Mouse (Mus musculus) right cerebral cortex, postnatal 10 days (tissue): ENCODE measurements at regions not wholly inside any gene's neighbourhood (a gene's known extent, or its start where the extent isn't known, plus 50 kb on each side); places are given as distances from the start of the nearest gene placed in this dataset.

ENCODE experiments used
- DNase-seq, 2 experiments: peaks; one replicate each; pipeline ENCODE4 v3.0.0; 2021; ENCODE audit warnings: low spot score in 2 of 2

DNA sequence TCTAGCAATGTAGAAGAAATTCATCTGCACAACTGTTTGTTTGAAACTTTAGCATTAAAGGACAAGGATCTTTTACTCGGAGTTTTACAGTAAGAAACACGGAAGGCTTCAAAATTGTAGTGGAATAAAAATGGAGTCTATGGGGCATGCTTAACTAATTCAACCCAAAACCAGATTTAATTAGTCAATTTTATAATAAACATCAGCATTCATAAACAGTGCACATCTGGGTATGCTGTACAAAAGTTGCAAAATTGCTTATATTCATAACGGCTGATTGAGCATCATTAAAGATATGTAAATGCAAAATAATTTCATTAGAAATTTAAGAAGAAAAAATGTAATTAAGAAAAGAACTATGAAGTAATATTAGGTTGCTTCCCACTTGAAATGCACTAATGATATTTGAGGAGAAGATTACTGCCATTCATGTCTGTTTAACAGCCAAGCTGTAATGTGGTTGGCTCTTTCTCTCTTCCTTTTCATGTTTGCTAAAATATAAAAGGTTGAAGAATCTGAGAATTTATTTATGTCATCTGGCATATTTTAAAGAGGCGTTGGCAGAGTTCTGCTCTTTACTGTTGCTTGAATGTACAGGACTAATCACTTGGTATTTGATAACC, 1037.3 kb downstream of the Fam181b start:
- no peak for DNase-seq

DNA sequence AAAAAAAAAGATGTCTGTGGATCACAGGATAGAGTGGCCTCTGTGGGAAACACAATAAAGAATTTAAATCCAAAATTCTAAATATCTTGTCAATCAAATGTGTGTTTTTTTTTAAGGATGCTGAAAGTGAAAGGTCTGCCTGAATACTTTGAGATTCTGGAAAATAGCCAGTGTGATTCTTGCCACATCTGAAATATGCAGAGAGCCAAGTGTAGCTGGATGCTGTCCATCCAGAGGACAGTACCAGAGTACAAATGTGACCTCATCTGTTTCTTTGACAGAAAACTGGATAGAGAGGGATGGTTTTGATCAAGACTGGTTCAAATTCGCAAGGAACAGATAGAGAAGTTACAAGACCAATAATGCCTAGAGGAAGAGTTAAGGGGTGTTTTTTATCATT, 1044.1 kb downstream of the Fam181b start:
- DNase-seq: no peak

DNA sequence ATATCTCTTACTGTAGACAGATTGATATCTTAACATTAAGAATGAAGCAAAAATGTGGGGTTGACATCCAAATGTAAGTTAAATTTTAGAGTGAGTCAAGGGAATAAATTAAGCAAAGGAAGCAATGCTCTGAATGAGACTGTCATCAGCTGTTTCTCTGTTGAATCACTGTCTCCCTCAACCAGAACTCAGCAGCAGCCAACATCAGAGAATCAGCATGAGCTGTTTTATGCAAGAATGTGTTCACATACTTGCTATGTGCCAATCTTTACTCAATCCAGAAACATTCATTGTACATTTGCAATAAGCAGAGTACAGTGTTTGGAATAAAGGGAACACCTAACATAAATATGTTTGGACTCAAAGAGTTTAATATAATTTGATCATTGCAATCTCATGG, 1074.6 kb downstream of the Fam181b start:
- DNase-seq: peak in 1 of 2 experiments; percentile 19

DNA sequence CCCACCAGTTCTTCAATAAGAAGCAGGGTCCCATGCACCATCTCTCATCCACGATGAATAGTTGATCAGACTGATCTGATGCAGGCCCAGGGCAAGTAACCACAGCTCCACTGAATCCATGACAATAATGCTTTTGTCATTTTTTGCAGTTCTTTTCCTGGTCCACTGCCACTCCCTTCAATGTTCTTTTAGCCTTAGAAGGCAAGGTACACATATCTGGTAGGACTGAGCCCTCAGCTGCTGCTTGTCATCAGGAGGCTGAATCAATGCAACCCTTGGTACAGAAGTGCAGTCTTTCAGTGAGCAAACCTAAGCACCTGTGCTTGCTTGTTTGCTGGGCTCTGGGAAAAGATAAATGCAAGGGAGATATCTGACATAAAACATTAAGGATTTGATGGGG, 1075.8 kb downstream of the Fam181b start:
- no peak for DNase-seq

DNA sequence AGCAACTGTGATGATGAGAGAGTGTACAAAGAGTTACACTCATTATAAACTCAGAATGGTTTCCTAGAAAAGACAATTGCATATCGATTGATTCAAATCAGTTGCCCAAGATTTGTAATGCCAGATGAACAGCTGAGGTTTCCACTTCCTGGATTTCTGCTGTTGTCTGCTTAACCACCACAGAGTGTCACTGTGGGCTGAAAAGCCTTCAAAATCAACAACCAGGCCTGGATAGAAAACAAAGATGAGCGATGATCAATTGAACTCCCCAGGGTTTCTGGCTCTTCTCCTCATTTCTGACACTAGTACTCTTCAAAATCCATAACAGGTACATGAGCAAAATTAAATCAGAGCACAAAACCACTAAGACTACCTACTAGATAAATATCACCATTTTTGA, 1100.4 kb downstream of the Fam181b start:
- peak; percentile 15 to 17 for DNase-seq

DNA sequence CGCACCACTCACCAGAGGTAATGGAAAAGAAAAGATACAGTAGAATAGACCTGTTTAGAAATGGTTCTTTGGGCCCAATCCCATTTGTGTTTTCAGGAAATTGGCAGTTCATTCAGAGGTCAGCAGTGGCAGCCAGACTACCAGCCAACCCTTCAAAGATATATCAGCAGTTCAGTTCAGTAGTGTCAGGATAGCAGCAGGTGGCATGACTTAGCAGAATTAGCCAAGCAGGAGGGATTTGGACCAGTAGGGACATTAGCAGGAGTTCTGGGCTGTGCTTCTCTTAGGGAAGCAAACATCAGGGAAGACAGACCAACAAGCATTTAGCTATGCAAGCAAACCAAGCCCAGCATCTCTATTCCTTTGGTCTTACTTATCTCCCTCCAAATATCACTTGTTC, 1132.7 kb downstream of the Fam181b start:
- DNase-seq: no peak

DNA sequence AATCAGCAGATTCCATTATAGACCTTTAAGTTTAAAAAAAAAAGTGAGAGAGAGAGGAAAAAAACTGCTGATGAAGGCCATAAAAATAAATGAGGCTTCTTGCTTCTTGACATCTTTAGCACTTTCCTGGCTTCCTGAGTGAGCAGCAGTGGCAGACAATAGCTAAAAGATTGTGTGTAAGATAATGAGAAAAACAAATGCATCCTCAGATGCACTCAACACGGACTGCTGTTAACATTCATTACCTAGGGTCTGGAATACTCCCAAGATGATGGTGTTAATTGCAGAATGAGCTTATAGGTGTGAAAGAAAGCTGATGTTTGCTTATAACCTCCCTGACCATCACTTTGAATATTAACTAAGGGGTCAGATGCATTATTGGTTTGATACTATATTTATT, 1147.8 kb downstream of the Fam181b start:
- DNase-seq: no peak

DNA sequence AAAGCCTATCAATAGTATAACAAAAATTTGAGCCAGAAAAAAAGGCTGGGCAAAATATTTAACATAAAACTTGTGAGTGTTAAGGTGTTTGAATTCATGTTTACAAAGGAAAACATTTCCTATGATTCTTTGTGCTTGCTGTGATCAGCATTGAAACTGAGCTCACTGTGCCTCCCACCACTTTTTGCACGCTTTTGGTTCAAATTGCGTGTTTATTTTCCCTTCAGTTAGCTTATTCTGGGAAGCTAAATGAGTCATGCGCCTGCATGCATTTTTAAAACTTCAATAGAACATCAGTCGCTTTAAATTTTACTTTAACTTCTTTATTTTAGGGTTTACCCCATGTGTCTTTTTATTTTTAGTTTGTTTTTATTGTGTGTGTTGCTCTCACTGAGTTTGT, 1154.0 kb downstream of the Fam181b start:
- peak; percentile 21 to 29 for DNase-seq

DNA sequence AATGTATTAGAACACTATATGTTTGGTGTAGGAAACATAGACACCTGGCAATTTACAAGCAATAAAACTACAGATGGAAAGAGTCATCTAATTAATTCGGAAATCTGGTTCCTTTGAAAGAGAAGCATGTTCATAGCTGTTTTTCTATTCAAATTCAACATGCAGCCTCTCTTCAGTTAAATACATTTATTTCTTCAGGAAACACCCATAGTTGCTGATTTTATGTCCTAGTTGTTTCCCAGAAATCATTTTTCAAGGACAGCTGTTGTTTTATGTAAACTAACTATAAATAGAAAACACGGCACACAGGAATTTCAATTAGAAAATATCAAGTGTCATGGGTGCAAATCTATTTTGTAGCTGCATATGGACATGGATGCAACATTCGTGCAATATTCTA, 1169.8 kb downstream of the Fam181b start:
- DNase-seq: no peak

DNA sequence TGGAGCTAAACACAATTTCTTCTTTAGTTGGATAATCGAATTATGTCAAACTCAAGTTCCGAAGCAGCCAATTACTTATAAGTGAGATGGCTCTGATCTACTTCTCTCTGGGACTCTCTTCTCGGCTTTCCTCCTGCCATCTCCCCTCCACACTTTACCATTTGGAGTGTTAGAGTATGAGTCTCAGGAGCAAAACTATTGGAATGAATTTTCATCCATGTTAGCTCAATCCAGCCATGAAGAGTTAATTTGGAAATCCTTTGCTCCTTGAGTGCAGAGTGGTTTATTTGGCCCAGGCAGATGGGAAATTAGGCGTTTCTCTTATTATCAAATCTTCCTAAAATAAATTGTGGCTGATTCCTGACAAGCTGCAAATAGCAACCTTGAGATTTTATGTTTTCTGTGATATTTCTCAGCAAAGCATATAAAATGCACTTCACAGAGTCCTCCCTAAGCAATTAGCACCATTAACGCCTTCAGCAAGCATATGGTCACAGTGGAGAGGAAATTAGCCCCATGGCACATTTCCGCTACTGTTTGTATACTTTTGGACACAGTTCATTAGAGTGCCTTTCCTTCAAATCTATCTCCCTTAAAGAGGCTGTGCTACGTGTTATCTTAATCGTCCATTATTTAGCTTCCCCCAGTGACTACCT, 1189.1 kb downstream of the Fam181b start:
- DNase-seq: no peak

DNA sequence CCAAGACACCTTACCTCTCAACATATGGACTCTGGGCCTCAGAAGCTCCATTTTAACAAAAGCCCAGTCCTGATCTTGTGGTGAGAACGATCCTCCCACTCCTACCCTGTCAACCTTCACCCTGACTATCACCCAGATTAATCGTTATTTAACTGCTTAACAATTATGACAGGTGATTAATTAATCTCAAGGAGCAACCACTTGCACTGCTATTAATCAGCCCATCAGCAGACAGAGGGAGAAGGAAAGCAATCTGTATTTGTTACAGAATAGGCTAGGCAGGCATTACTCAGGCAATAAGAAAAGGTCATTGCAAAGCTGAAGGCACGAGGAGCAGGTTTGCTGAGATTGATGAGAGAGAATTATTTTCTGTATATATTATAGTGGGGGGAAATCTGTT, 1201.9 kb downstream of the Fam181b start:
- DNase-seq: no peak

DNA sequence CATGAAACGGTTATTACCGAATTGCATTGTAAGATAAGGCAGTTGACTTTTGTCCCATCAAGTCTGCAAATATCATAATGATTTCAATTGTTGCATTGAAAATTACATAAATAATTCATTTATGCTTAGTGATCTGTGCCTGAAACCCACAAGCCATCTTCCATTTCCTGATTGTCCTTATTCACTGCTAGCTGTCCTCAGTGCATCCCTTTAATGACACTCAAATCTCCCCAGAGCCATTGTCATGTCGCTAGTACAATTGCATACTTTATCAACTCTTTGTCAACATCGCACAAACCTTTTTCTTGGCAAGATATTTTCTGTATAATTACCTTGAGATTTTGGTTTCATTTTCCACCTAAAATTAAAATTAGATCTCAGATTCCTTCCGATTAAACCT, 1202.3 kb downstream of the Fam181b start:
- DNase-seq: no peak

DNA sequence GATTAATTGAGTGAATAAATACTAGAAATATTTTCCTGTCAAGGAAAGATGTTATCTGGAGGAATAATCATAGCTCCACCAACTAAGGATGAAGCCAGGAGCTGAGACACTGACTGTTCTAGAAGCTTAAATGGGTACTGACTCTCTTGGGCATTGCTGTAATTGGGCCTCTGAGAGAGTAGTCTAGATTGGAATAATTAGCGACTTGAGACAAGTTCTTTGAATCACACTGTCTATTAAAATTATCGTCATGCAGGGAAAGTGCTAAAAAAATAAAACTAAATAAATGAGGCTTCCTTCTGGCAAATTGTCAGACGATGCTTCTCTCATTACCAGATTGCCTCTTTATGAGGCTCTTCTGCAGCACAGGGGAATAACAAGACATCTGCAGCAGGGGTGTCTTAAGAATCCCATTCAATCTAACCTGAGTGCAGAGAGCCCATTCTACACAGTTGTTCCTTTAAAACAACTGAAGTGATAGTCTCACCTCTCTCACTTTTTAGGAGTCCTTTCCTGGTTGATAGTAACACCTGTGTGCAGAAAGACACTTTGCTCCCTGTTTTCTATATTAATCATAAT, 1203.5 kb downstream of the Fam181b start:
- no peak for DNase-seq

DNA sequence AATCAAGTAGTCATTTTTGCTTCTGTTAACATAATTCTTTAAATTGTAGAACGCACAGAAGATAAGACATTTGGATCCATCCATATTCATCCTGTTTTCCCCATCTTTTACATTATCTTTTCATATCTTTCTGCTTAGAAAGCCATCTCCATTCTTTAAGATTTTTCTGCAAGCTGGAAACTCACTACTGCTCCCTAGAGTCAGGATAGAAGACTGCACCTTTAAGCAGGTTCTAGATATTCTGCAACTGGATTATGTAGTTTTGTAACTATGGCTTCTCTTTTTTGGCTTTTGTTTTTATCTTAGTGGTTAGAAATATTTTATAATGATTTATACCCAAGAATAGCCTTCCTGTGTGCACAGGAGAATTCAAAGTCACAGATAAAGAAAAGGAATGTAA, 1225.9 kb downstream of the Fam181b start:
- DNase-seq: no peak

DNA sequence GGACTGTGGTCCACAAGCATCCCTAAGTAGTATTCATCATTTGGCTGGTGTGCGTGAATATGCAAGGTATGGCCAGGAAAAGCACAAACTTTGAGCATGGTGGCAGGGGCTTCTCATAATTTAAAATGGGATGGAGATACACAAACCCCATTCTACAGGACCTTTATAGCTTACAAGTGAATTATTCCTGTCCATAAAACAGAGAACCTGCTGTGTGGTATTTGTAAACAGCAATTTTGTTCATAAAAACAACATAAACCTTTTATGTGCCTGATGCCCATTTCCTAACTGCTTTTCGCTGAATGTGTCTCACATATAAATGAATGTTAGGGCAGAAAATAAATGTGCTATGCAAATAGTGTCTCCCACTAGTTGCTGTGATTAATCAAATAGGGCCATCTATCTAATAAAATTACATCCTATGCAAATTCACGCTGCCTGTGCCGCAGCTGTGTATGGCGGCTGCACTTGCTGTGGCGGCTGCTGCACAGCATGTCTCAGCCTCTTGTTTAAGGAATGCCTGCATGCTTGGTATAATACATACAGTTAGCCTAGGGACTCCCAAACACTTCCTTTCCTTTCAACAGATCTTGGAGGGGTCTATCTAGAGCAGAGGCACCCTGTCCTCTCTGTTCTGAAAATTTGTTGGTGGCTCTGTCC, 1235.4 kb downstream of the Fam181b start:
- no peak for DNase-seq

DNA sequence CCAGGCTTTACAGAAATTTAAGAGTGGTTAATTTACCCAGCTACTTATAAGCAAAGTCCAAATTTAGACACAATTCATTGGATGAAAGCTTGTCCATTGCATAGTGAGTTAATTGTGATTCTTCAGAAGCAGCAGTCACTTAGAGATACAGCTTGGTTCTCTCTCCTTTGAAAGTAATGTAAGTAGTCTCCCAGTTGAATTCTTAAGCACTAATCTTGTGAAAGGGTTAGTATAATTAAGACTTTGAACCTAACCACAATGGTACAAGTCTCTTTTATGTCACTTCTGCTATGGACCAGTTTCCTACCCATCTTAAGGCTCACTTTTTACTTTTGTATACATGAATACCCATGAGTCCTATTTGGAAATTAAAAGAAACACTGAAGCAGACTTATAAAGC, 1252.9 kb downstream of the Fam181b start:
- no peak for DNase-seq
